Comparison of ENCODE assay signal across 14 mouse cellular contexts in the genomic region with DNA sequence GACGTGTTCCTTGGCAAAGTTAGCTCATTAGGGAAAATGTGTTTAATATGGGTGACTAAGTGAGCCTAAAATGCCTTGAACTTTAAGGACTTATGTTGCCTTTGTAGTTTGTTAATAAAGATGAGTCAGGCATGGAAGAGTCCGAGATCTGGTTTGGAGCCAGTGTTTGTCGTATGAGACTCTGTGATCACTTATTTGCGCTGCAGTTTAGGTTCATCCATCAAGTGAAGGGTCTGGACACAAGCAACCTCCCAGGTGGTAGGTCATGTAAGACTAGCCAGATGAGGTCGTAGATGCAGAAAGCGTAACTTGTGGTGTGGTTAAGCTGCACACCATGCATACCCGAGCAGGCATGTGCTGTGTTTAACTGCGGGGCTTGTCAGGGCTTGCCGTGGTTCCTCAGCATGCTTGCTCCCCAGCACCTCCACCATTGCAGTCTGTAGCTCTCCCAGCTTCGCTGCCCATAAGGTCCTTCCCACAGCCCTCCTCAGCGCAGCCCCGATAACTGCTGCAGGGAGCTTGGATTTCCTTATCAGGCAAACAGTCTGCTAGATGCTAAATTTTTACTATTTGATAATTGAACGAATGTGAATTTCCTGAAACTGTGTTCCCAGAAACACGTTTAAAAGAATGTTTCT. TPM values are rescaled to one million over a fixed set of nuclear protein-coding genes. Genes with fewer than 3 reads are reported as not detected.
DNase-seq lines count a peak whose midpoint lies in the region; ATAC-seq lines count a peak whose summit lies in the region.
"Had no signal": no experiment of that assay in that cellular context is flagged by ENCODE, and none has a peak within 500 bp of the region (broad histone marks: within the 10 kb centered on the region; RNA-seq: fewer than 3 reads in every experiment).

No protein-coding gene starts in this region.

- no peak overlapping the region for H3K9ac ChIP-seq in heart, embryonic 11.5 days (ENCODE audit: low read depth, low read length)
- 0 out of 2 replicates have a peak overlapping the region, but pooled peaks have one; percentile 31 for H3K9ac ChIP-seq in liver, embryonic 16.5 days (ENCODE audit: low read depth, low read length)
- H3K9ac ChIP-seq: embryonic facial prominence, embryonic 12.5 days; hindbrain, embryonic 12.5 days had no signal

- H3K4me3 ChIP-seq in heart, embryonic 11.5 days (ENCODE audit: low read depth, low read length) = no peak overlapping the region
- H3K4me3 ChIP-seq in erythroblast, embryonic 14.5 days (replicated peaks) = peak overlapping the region; percentile 37
- H3K4me3 ChIP-seq in liver, embryonic 16.5 days (ENCODE audit: low read depth, low read length) = no peak overlapping the region
- H3K4me3 ChIP-seq: embryonic facial prominence, embryonic 12.5 days; hindbrain, embryonic 12.5 days had no signal

- ATAC-seq in heart, embryonic 11.5 days (replicated peaks; ENCODE audit: insufficient number of reproducible peaks, low FRiP score, low TSS enrichment) = peak; percentile 54; the same call in 1 of the 2 replicates
- ATAC-seq in liver, embryonic 16.5 days (ENCODE audit: low read depth) = peak; percentile 86
- ATAC-seq: lung, postnatal 0 days had no signal

- DNase-seq in heart, postnatal 14 days = no peak
- peak; percentile 97 for DNase-seq in Muller cell, postnatal 12 days (ENCODE audit: inconsistent ontology term)
- DNase-seq in left cerebral cortex, postnatal 10 days (ENCODE audit: extremely low spot score in 1 of 2, low spot score in 2 of 2) = no peak
- DNase-seq in natural killer cell, adult 2 months (ENCODE audit: low spot score in 2 of 2) = no peak
- no peak for DNase-seq in thymus, postnatal 4 days
- DNase-seq: gastrocnemius, postnatal 14 days; kidney, postnatal 36 days; thymus, adult 2 months had no signal

- no peaks in the 10 kb centered on the region for H3K27me3 ChIP-seq in heart, embryonic 11.5 days (ENCODE audit: control insufficient read depth, insufficient read depth, low read length)
- no peaks in the 10 kb centered on the region for H3K27me3 ChIP-seq in erythroblast, embryonic 14.5 days (ENCODE audit: control insufficient read depth)
- H3K27me3 ChIP-seq in liver, embryonic 16.5 days (ENCODE audit: control insufficient read depth, insufficient read depth, low read depth, low read length) = no peaks in the 10 kb centered on the region
- H3K27me3 ChIP-seq: embryonic facial prominence, embryonic 12.5 days; hindbrain, embryonic 12.5 days had no signal

- H3K36me3 ChIP-seq in heart, embryonic 11.5 days (ENCODE audit: control insufficient read depth, insufficient read depth, low read length) = peaks cover 3% of the 10 kb centered on the region; the same call in 1 of the 2 replicates
- H3K36me3 ChIP-seq in erythroblast, embryonic 14.5 days (ENCODE audit: control insufficient read depth) = peaks cover 50% of the 10 kb centered on the region
- H3K36me3 ChIP-seq in liver, embryonic 16.5 days (ENCODE audit: control insufficient read depth, insufficient read depth) = peaks cover 6% of the 10 kb centered on the region

- H3K4me2 ChIP-seq in heart, embryonic 11.5 days = no peak overlapping the region; the same call in 1 of the 2 replicates
- peak overlapping the region; percentile 41 for H3K4me2 ChIP-seq in liver, embryonic 16.5 days (ENCODE audit: low read depth, low read length)
- H3K4me2 ChIP-seq: embryonic facial prominence, embryonic 12.5 days; hindbrain, embryonic 12.5 days had no signal

- H3K9me3 ChIP-seq in heart, embryonic 11.5 days (replicated peaks; ENCODE audit: control insufficient read depth, low read length) = no peaks in the 10 kb centered on the region
- H3K9me3 ChIP-seq in erythroblast, embryonic 14.5 days (ENCODE audit: control insufficient read depth, low read length) = no peaks in the 10 kb centered on the region
- H3K9me3 ChIP-seq in liver, embryonic 16.5 days (replicated peaks; ENCODE audit: control insufficient read depth, low read length) = no peaks in the 10 kb centered on the region
- H3K9me3 ChIP-seq: embryonic facial prominence, embryonic 12.5 days; hindbrain, embryonic 12.5 days had no signal

- no peak overlapping the region for H3K27ac ChIP-seq in heart, embryonic 11.5 days (ENCODE audit: low read depth, low read length)
- H3K27ac ChIP-seq in liver, embryonic 16.5 days (ENCODE audit: low read length) = peak overlapping the region; percentile 79
- H3K27ac ChIP-seq: embryonic facial prominence, embryonic 12.5 days; hindbrain, embryonic 12.5 days had no signal

- intact Hi-C loops in heart, postnatal 14 days (cut with DNase I) = loop anchor here (5.0 kb wide), 1 partner anchor 120 kb away; the partner anchor contains the start of gene C2cd4b
- intact Hi-C loops in left cerebral cortex, postnatal 10 days (cut with DNase I) = no loop called here

- 73% methylated on average over 14 of the region's 14 CpGs for WGBS in heart, embryonic 11.5 days (ENCODE audit: insufficient replicate concordance)
- 31% methylated on average over 14 of the region's 14 CpGs for WGBS in liver, embryonic 16.5 days (ENCODE audit: insufficient replicate concordance)

- H3K4me1 ChIP-seq in heart, embryonic 11.5 days (ENCODE audit: control insufficient read depth, insufficient read depth, low read length) = no peaks in the 10 kb centered on the region
- H3K4me1 ChIP-seq in erythroblast, embryonic 14.5 days (ENCODE audit: control insufficient read depth) = peaks cover 60% of the 10 kb centered on the region
- peaks cover 31% of the 10 kb centered on the region for H3K4me1 ChIP-seq in liver, embryonic 16.5 days (ENCODE audit: control insufficient read depth, low read depth, low read length)
- H3K4me1 ChIP-seq: embryonic facial prominence, embryonic 12.5 days; hindbrain, embryonic 12.5 days had no signal

RNA-seq across cellular contexts. Expression of gene Vps13c, which starts 37.0 kb away (rescaled TPM):
- polyA plus RNA-seq in heart, embryonic 11.5 days (2014; fragmentation: Nextera tagmentation; extraction: Ambion mirVana) = 5.4 and 9.8 TPM in 2 replicates
- total RNA-seq in heart, postnatal 14 days (2021) = 10 to 100 TPM; 37.8 to 38.0 TPM
- 0.26 and 0.37 TPM in 2 replicates for polyA plus RNA-seq in erythroblast, embryonic 14.5 days (2012)
- polyA plus RNA-seq in liver, embryonic 16.5 days (2015; fragmentation: Nextera tagmentation; extraction: Ambion mirVana) = 4.4 and 4.7 TPM in 2 replicates
- total RNA-seq in left cerebral cortex, postnatal 10 days (2021) = 10 to 100 TPM; 50.6 to 55.8 TPM

RNA-seq across cellular contexts. Expression of gene C2cd4a, which starts 45.1 kb away (rescaled TPM):
- 0.21 and 0.56 TPM in 2 replicates for polyA plus RNA-seq in heart, embryonic 11.5 days (2014; fragmentation: Nextera tagmentation; extraction: Ambion mirVana)
- not detected for total RNA-seq in heart, postnatal 14 days (2021)
- 0.28 and 0.30 TPM in 2 replicates for polyA plus RNA-seq in erythroblast, embryonic 14.5 days (2012)
- 0.09 and 0.21 TPM in 2 replicates for polyA plus RNA-seq in liver, embryonic 16.5 days (2015; fragmentation: Nextera tagmentation; extraction: Ambion mirVana)
- under 1 TPM in 1 of 2 experiments, not detected in 1; 0.24 TPM for total RNA-seq in left cerebral cortex, postnatal 10 days (2021)
- polyA plus RNA-seq: hindbrain, embryonic 12.5 days had no signal
